Mouse (Mus musculus): Measurements from ENCODE around the gene Ppp1r9a.

GRCm38 (mm10) chr6:5138875-5139631, 236.3 kb downstream of the Ppp1r9a start:
- TF ChIP-seq POLR2A (IDR thresholded peaks at IDR 0.05; ENCODE audit: borderline replicate concordance, extremely low read depth, insufficient read depth, insufficient read length, poor library complexity, severe bottlenecking) (no peak), CTCF (IDR thresholded peaks at IDR 0.05; ENCODE audit: borderline replicate concordance, extremely low read depth, insufficient read depth, insufficient read length) (no peak)
